Mouse (Mus musculus) C2C12 (cell line): Measurements from ENCODE around the gene Gm20388. TPM values are rescaled to one million over a fixed set of nuclear protein-coding genes. Genes with fewer than 3 reads are reported as not detected.

Experiments used
- H3K27me3 ChIP-seq: one replicate; pipeline ENCODE4 v1.6.1; 2011; ENCODE audit not compliant: control insufficient read depth, insufficient read depth, insufficient read length
- H3K36me3 ChIP-seq: one replicate; pipeline ENCODE4 v1.6.1; 2011; ENCODE audit not compliant: control insufficient read depth, insufficient read depth
- H3K4me3 ChIP-seq: one replicate; pipeline ENCODE4 v1.5.1; 2011; ENCODE audit warnings: mild to moderate bottlenecking, control low read depth; ENCODE audit not compliant: poor library complexity, insufficient read depth, severe bottlenecking
- H3K79me2 ChIP-seq: one replicate; pipeline ENCODE4 v1.6.1; 2011; ENCODE audit not compliant: control insufficient read depth, insufficient read depth
- H3K79me3 ChIP-seq: one replicate; pipeline ENCODE4 v1.6.1; 2011; ENCODE audit warnings: low read depth, control low read depth
- H3ac ChIP-seq: one replicate; pipeline ENCODE3; 2011; ENCODE audit warnings: low read depth; ENCODE audit not compliant: control insufficient read depth, insufficient read length
- CEBPB ChIP-seq: IDR thresholded peaks from one replicate; pipeline ENCODE4 v1.6.1; 2011; ENCODE audit warnings: low read depth, mild to moderate bottlenecking, control low read depth, moderate library complexity
- CTCF ChIP-seq: IDR thresholded peaks from one replicate; pipeline ENCODE4 v1.5.1; 2011; ENCODE audit not compliant: control insufficient read depth, insufficient read depth, insufficient read length
- FOSL1 ChIP-seq: IDR thresholded peaks from one replicate; pipeline ENCODE4 v1.8.0; 2011; ENCODE audit warnings: mild to moderate bottlenecking, low read length; ENCODE audit not compliant: poor library complexity, insufficient read depth, severe bottlenecking
- MAX ChIP-seq: IDR thresholded peaks from one replicate; pipeline ENCODE4 v1.6.1; 2011; ENCODE audit warnings: mild to moderate bottlenecking, control low read depth
- MYOD1 ChIP-seq: IDR thresholded peaks from one replicate; pipeline ENCODE4 v1.6.1; 2011; ENCODE audit warnings: low read depth; ENCODE audit not compliant: control insufficient read depth, insufficient read length
- MYOG ChIP-seq: IDR thresholded peaks from one replicate; pipeline ENCODE4 v1.6.1; 2011; ENCODE audit not compliant: control insufficient read depth, insufficient read length; ENCODE audit errors: extremely low read depth
- USF1 ChIP-seq: IDR thresholded peaks from one replicate; pipeline ENCODE4 v1.6.1; 2011; ENCODE audit warnings: low read depth, mild to moderate bottlenecking, control low read depth, moderate library complexity
- polyA plus RNA-seq: library from polyadenylated mRNA; unstranded; fragments of >200 nt; fragmentation: generic; extraction: Trizol; gene quantifications from one replicate; pipeline ENCODE4 v1.2.1, GENCODE M21; 2012; ENCODE audit warnings: missing spikeins

The Gm20388 gene
- polyA plus RNA-seq, 1 experiment = 15.0 TPM

DNA sequence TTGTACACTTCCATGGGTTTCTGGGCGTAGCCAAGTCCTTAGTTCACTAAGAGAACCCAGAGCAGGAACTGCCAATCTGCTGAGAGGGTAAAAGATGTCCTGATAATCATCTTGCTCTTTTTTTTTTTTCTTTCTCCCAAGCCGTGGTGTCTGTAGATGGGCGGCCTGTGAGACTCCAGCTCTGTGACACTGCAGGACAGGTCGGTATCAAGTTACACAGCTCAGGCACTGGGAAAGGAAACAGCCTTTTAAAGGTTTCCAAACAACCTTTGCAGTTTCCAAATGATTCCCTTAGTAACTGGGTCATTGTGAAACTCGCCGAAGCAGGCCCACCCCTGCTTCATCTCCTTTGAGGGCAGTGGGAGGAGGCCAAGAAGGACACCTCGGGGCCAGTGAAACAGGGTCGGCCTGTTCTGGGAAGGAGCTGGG is 3744.7 kb downstream of the Gm20388 start:
- TF ChIP-seq MAX (no peak), FOSL1 (no peak), CTCF (no peak), MYOG (no peak), USF1 (no peak), CEBPB (no peak), MYOD1 (no peak)
- Histone ChIP-seq H3K36me3 (peaks cover 41% of the 10 kb centered on the region), H3K79me2 (peaks cover 65% of the 10 kb centered on the region), H3K79me3 (peaks cover 29% of the 10 kb centered on the region), H3K4me3 (peak overlapping the region; percentile 59), H3K27me3 (no peaks in the 10 kb centered on the region), H3ac (no peak overlapping the region)

DNA sequence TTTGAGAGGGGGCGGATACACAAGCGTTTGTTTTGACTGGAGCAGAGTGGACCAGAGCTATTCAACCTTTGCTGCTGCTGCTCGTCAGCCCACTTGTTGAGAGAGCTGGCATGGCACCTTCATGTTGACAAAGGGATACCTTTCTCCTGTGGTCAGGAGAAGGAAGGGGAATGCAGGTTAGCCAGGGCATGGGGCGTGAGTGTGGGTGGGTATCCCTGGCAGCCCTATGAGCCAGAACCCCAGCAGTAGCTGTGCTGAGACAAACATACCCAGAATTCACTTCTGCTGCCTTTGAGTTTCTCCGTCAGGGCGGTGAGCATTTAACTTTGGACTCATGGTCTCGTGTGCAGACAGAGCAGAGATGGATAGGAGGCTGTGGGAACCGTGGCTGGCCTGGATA is 3747.2 kb downstream of the Gm20388 start:
- Histone ChIP-seq H3K4me3 (no peak overlapping the region), H3ac (no peak overlapping the region), H3K79me2 (peaks cover 73% of the 10 kb centered on the region), H3K36me3 (peaks cover 65% of the 10 kb centered on the region), H3K79me3 (peaks cover 29% of the 10 kb centered on the region), H3K27me3 (no peaks in the 10 kb centered on the region)
- TF ChIP-seq MYOD1 (no peak), FOSL1 (no peak), USF1 (no peak), MYOG (no peak), CTCF (no peak), CEBPB (no peak), MAX (no peak)

DNA sequence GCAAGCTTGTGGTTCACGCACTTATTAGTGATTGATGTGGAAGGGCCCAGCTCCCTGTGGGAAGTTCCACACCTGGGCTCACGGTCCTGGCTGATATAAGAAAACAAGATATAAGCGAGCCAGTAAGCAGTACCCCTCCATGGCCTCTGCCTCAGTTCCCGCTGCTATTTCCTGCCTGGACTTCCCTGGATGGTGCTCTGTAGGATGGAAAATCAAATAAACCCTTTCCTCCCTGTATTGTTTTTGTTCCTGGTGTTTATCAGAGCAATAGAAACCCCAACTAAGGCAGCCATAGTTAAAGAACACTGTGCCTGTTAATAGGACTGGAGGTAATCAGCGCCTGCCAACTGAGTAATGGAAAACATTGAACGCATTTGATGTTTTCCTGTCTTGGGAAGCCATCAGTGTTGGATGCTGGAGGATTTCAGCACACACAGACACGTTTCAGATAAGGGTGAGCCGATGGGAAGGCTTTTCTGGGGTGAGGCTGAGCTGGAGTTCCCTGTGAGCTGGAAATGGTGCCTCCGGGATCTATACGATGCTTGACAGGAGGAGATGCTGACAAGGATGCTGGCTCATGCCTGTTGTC is 3748.9 kb downstream of the Gm20388 start:
- Histone ChIP-seq H3K4me3 (no peak overlapping the region), H3ac (no peak overlapping the region), H3K79me3 (peaks cover 25% of the 10 kb centered on the region), H3K36me3 (peaks cover 73% of the 10 kb centered on the region), H3K79me2 (peaks cover 65% of the 10 kb centered on the region), H3K27me3 (no peaks in the 10 kb centered on the region)
- TF ChIP-seq CTCF = no peak
- no peak for TF ChIP-seq MAX
- no peak for TF ChIP-seq CEBPB
- no peak for TF ChIP-seq FOSL1
- no peak for TF ChIP-seq USF1
- TF ChIP-seq MYOG = no peak
- no peak for TF ChIP-seq MYOD1

DNA sequence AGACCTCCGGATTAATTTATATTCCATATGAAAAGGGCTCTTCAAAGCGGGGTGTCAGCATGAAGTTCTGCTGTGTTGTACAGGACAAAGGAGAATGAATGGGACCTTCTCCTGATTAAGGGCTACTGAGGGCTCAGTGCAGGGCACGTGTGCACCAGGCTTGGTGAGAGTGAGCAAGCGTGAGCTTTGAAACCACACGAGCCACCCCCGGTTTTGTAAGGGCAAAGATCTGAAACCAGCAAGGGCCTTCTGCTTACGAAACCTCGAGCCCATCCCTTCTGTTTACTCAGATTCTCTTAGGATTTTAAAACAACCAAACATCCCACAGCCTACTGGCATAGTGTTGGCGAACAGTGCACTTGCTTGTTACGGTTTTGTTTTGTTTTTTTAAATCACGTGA is 3750.9 kb downstream of the Gm20388 start:
- no peak for TF ChIP-seq MYOD1
- no peak for TF ChIP-seq CEBPB
- TF ChIP-seq MAX = no peak
- TF ChIP-seq FOSL1 = no peak
- TF ChIP-seq MYOG = no peak
- no peak for TF ChIP-seq CTCF
- no peak for TF ChIP-seq USF1
- Histone ChIP-seq H3K79me2 (peaks cover 46% of the 10 kb centered on the region), H3K4me3 (no peak overlapping the region), H3K79me3 (peaks cover 14% of the 10 kb centered on the region), H3K27me3 (no peaks in the 10 kb centered on the region), H3ac (no peak overlapping the region), H3K36me3 (peaks cover 62% of the 10 kb centered on the region)

DNA sequence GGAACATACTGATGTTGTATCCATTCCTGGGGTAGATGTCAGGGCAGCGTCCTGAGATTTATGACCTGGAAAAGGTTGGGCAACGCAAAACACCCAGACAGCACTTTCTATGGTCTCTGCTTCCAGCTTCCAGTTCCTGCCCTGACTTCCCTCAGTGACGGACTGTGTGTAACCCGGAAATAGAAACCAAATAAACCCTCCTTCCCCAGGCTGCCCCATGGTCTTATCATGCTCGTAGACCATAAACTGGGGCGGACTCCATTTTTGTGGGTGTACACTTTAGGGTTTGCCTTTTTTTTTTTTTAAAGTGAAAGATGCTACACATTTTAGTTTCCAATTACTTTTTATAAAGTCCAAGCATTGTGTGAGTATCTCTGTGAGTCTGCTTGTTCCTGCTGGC is 3754.9 kb downstream of the Gm20388 start:
- Histone ChIP-seq H3K36me3 (peaks cover 30% of the 10 kb centered on the region), H3K79me2 (peaks cover 6% of the 10 kb centered on the region), H3K79me3 (no peaks in the 10 kb centered on the region), H3ac (no peak overlapping the region), H3K27me3 (no peaks in the 10 kb centered on the region), H3K4me3 (no peak overlapping the region)
- TF ChIP-seq MYOD1 (no peak), FOSL1 (no peak), CTCF (no peak), CEBPB (no peak), MYOG (no peak), MAX (no peak), USF1 (no peak)

DNA sequence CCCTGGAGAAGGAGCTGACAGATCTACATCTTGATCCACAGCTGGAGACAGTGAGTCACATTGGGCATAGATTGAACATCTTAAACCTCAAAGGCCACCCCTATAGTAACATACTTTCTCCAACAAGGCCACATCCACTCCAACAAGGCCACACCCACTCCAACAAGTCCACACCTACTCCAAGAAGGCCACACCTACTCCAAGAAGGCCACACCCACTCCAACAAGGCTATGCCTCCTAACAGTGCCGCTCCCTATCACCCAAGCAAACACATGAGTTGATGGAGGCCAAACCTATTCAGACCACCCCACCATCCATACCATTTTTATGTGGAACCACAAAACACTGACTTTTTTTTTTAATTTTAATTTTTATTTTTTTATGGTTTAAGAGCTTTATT is 3756.2 kb downstream of the Gm20388 start:
- no peak for TF ChIP-seq MYOD1
- TF ChIP-seq MYOG = no peak
- Histone ChIP-seq H3K4me3 (no peak overlapping the region), H3ac (no peak overlapping the region), H3K79me3 (no peaks in the 10 kb centered on the region), H3K27me3 (no peaks in the 10 kb centered on the region), H3K36me3 (peaks cover 17% of the 10 kb centered on the region), H3K79me2 (no peaks in the 10 kb centered on the region)

DNA sequence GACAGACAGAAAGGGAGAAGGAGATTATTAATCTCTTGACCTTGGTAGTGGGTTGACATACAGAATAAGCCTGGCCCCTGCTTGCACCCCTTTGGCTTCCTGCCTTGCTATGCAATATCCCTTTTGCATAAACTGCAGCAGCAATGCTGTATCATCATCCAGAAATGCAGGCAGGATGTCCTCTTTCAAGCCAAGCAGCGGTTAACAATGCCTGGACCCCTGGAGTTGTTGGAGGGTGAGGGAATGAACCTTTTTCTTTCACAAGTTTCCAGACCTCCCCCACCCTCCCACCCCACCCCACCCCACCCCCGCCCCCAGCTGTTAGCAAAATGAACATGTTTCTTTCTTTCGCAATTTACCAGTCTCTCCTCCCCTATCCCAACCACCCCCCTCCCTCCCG is 3758.0 kb downstream of the Gm20388 start:
- TF ChIP-seq MYOD1 (no peak), USF1 (no peak), CEBPB (peak; percentile 40)
- no peaks in the 10 kb centered on the region for H3K36me3 ChIP-seq
- no peaks in the 10 kb centered on the region for H3K79me2 ChIP-seq
- H3K79me3 ChIP-seq = no peaks in the 10 kb centered on the region
- no peak overlapping the region for H3ac ChIP-seq
- no peak overlapping the region for H3K4me3 ChIP-seq
- H3K27me3 ChIP-seq = no peaks in the 10 kb centered on the region
